Mouse (Mus musculus): Measurements from ENCODE around the gene Hspa8.
"Not testable (repeated sequence)": the region's sequence is repeated elsewhere in the genome, so short reads cannot be mapped to it uniquely, and the experiment has no call there.

DNA sequence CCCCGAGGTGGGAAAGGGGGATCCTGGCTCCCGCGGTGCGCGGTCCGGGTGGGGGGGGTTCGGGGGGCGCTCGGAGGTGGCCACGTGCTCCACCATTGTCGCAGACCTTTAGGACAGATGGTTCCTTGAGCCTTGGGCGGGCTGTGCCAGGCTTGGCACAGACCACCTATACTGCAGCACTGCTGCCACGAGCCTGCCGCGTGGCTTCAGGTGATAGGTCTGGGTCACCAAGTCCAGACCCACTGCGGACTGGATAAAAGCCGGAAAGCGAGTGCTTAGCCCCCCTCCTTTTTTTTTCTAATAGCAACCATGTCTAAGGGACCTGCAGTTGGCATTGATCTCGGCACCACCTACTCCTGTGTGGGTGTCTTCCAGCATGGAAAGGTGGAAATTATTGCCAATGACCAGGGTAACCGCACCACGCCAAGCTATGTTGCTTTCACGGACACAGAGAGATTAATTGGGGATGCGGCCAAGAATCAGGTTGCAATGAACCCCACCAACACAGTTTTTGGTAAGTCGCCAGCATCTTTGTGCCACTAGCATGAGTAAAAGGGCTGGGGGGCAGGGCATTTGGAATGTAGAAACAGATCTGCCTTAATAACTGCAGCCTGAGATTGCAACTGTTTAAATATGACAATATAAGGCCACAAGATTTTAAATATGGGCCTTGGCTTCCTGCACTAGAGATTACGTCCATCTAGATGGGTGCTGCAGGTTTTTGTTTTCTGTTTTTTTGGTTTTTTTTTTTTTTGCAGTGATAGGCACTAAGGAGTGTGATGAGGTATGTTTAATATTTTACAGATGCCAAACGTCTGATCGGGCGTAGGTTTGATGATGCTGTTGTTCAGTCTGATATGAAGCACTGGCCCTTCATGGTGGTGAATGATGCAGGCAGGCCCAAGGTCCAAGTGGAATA is 1.1 kb downstream of the Hspa8 start:
- not testable (repeated sequence) for TF ChIP-seq GATA1, TAL1 (IDR thresholded peaks at IDR 0.05; ENCODE audit: low read length)
